Comparison of ENCODE assay signal across 17 mouse cellular contexts in the genomic region with DNA sequence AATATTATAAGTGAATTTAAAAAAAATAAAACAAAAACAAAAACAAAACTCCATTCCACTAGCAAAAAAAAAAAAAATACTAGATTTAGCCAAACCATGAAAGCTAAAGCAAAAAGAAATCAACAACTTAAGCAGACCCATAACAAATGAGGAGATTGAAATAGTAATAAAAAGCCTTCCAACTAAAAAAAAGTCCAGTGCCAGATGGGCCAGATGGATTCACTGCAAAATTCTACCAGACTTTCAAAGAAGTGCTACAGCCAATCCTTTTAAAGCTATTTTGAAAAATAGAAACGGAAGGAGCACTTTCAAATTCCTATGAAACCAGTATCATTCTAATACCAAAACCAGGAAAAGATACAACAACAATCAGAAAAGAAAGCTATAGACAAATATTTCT.
"Had no signal": no experiment of that assay in that cellular context is flagged by ENCODE, and none has a peak within 500 bp of the region (broad histone marks: within the 10 kb centered on the region; RNA-seq: fewer than 3 reads in every experiment).

No protein-coding gene starts in this region.

- DNase-seq: gastrocnemius, adult 2 months; gastrocnemius, postnatal 10 days; gastrocnemius, postnatal 25 days; heart, adult 18-20 months; heart, postnatal 10 days; heart, postnatal 4 days; kidney, adult 18-20 months; kidney, adult 8-10 months; kidney, postnatal 10 days; kidney, postnatal 25 days; kidney, postnatal 4 days; liver; liver, embryonic 13.5 days had no signal

- ATAC-seq: hindbrain, embryonic 16.5 days; inflammation-experienced regulatory T-cells, adult 6 months; intestine, embryonic 15.5 days; intestine, postnatal 0 days had no signal
